Mouse (Mus musculus): ENCODE measurements around the gene Grik3.

- TF ChIP-seq CTCF (IDR thresholded peaks at IDR 0.05; ENCODE audit: extremely low read depth, insufficient read depth, low read length) (no peak), POLR2A (IDR thresholded peaks at IDR 0.05; ENCODE audit: extremely low read depth, insufficient read depth, low read length) (no peak)
Observed at GRCm38 (mm10) chr4:125544947-125545767, 54.7 kb downstream of the Grik3 start.

Data from cortical plate, adult 2 months (tissue).